In genomic region chr8:109419029-109419596, GRCm38 (mm10) we compare ENCODE assay signal across 11 mouse cellular contexts.
DNase-seq lines count a peak whose midpoint lies in the region.
"Had no signal": no experiment of that assay in that cellular context is flagged by ENCODE, and none has a peak within 500 bp of the region (broad histone marks: within the 10 kb centered on the region; RNA-seq: fewer than 3 reads in every experiment).

No protein-coding gene starts in this region.

- intact Hi-C loops in left cerebral cortex, postnatal 25 days (cut with DNase I): loop anchor here (2.0 to 5.0 kb wide), 6 partner anchors 46 to 717 kb away; no protein-coding TSS in a partner anchor

- peak; percentile 12 for DNase-seq in heart, adult 11 months
- DNase-seq in heart, adult 18-20 months: no peak
- peak; percentile 44 for DNase-seq in right cerebral cortex, adult 18-20 months
- DNase-seq in right cerebral cortex, postnatal 14 days: no peak
- peak; percentile 34 to 86 for DNase-seq in left cerebral cortex, postnatal 25 days (ENCODE audit: low spot score in 2 of 2)
- peak; percentile 18 to 28 for DNase-seq in right cerebral cortex, postnatal 36 days (ENCODE audit: low spot score in 2 of 2)
- no peak for DNase-seq in T-cell, adult 2 months (ENCODE audit: low spot score)
- no peak for DNase-seq in MN1 (ENCODE audit: low spot score)
- DNase-seq: adrenal gland, postnatal 14 days; gastrocnemius, adult 2 months; thymus, postnatal 25 days had no signal

Comparison
In these comparisons a context has a peak if more than half of its experiments do, and no peak if none do; other contexts are left out.
1. DNase-seq: peak in heart, adult 11 months (single experiment), right cerebral cortex, adult 18-20 months (single experiment), left cerebral cortex, postnatal 25 days (2 of 2) and right cerebral cortex, postnatal 36 days (2 of 2); none in heart, adult 18-20 months (0 of 2), right cerebral cortex, postnatal 14 days (single experiment), T-cell, adult 2 months (single experiment) and MN1 (single experiment).